In genomic region chr7:19491731-19492130, GRCm38 (mm10) we compare ENCODE assay signal across 9 mouse cellular contexts. TPM values are rescaled to one million over a fixed set of nuclear protein-coding genes. Genes with fewer than 3 reads are reported as not detected.
DNase-seq lines count a peak whose midpoint lies in the region; ATAC-seq lines count a peak whose summit lies in the region.
"Had no signal": no experiment of that assay in that cellular context is flagged by ENCODE, and none has a peak within 500 bp of the region (broad histone marks: within the 10 kb centered on the region; RNA-seq: fewer than 3 reads in every experiment).

No protein-coding gene starts in this region.

- WGBS in neural tube, embryonic 13.5 days: 5% methylated on average over 16 of the region's 26 CpGs

- peak overlapping the region; percentile 18 for H3K4me3 ChIP-seq in neural tube, embryonic 13.5 days

- H3K9ac ChIP-seq in neural tube, embryonic 13.5 days: peak overlapping the region; percentile 54; the same call in 1 of the 2 replicates

- peak overlapping the region; percentile 42 for H3K4me2 ChIP-seq in neural tube, embryonic 13.5 days

- no peaks in the 10 kb centered on the region for H3K36me3 ChIP-seq in neural tube, embryonic 13.5 days

- peaks cover 12% of the 10 kb centered on the region for H3K4me1 ChIP-seq in neural tube, embryonic 13.5 days (replicated peaks)

- DNase-seq in thymus, postnatal 25 days: peak; percentile 11
- no peak for DNase-seq in thymus, postnatal 36 days
- peak; percentile 28 to 46 for DNase-seq in heart, adult 9 months (ENCODE audit: low spot score in 2 of 2)
- DNase-seq in kidney, adult 18-20 months: peak; percentile 80
- peak; percentile 69 to 81 for DNase-seq in lung, adult 18-20 months
- no peak for DNase-seq in ovary, postnatal 10 days (ENCODE audit: low spot score)
- no peak for DNase-seq in gastrocnemius, postnatal 4 days (ENCODE audit: low spot score in 2 of 2)

- no peaks in the 10 kb centered on the region for H3K9me3 ChIP-seq in neural tube, embryonic 13.5 days

- peaks cover 76% of the 10 kb centered on the region for H3K27me3 ChIP-seq in neural tube, embryonic 13.5 days

- ATAC-seq in neural tube, embryonic 13.5 days (ENCODE audit: low read depth): no peak
- ATAC-seq: Patski had no signal

- H3K27ac ChIP-seq in neural tube, embryonic 13.5 days (replicated peaks): no peak overlapping the region

RNA-seq across cellular contexts. Expression of gene Bloc1s3, which starts 16.4 kb away (rescaled TPM):
- 3.5 and 3.6 TPM in 2 replicates for polyA plus RNA-seq in neural tube, embryonic 13.5 days (2015; fragmentation: Nextera tagmentation; extraction: Ambion mirVana)
- total RNA-seq in gastrocnemius, postnatal 4 days (2021): 1 to 10 TPM; 1.9 to 2.3 TPM

RNA-seq across cellular contexts. Expression of gene Trappc6a, which starts 16.5 kb away (rescaled TPM):
- polyA plus RNA-seq in neural tube, embryonic 13.5 days (2015; fragmentation: Nextera tagmentation; extraction: Ambion mirVana): 46.4 and 49.0 TPM in 2 replicates
- 10 to 100 TPM; 27.3 to 30.6 TPM for total RNA-seq in gastrocnemius, postnatal 4 days (2021)

RNA-seq across cellular contexts. Expression of gene Nkpd1, which starts 25.9 kb away (rescaled TPM):
- polyA plus RNA-seq in neural tube, embryonic 13.5 days (2015; fragmentation: Nextera tagmentation; extraction: Ambion mirVana): 0.14 TPM in 1 of 2 replicates, not detected in the other
- under 1 TPM; 0.10 to 0.12 TPM for total RNA-seq in gastrocnemius, postnatal 4 days (2021)

RNA-seq across cellular contexts. Expression of gene Exoc3l2, which starts 28.6 kb away (rescaled TPM):
- polyA plus RNA-seq in neural tube, embryonic 13.5 days (2015; fragmentation: Nextera tagmentation; extraction: Ambion mirVana): 0.32 and 0.52 TPM in 2 replicates
- total RNA-seq in gastrocnemius, postnatal 4 days (2021): under 1 TPM; 0.65 to 0.83 TPM
- polyA plus RNA-seq: Patski had no signal

RNA-seq across cellular contexts. Expression of gene Mark4, which starts 33.1 kb away (rescaled TPM):
- 14.9 and 16.1 TPM in 2 replicates for polyA plus RNA-seq in neural tube, embryonic 13.5 days (2015; fragmentation: Nextera tagmentation; extraction: Ambion mirVana)
- 10 to 100 TPM; 18.9 to 20.5 TPM for total RNA-seq in gastrocnemius, postnatal 4 days (2021)

Comparison
In these comparisons a context has a peak if more than half of its experiments do, and no peak if none do; other contexts are left out.
1. DNase-seq: peak in thymus, postnatal 25 days (single experiment), heart, adult 9 months (2 of 2), kidney, adult 18-20 months (single experiment) and lung, adult 18-20 months (2 of 2); none in thymus, postnatal 36 days (0 of 2), ovary, postnatal 10 days (single experiment) and gastrocnemius, postnatal 4 days (0 of 2).